Mouse (Mus musculus) lung, embryonic 15.5 days (tissue): ENCODE results near the gene Insr. TPM values are rescaled to one million over a fixed set of nuclear protein-coding genes. Genes with fewer than 3 reads are reported as not detected.
A peak's percentile ranks its signal among the peaks of the same experiment; 100 is the strongest.
"Not testable (repeated sequence)": the region's sequence is repeated elsewhere in the genome, so short reads cannot be mapped to it uniquely, and the experiment has no call there.

Experiments
- ATAC-seq: fragments of 200-750 bp; cut with Nextera tagmentation; 2 replicates; pipeline ENCODE4 v1.8.0; 2017; ENCODE audit warnings: moderate number of reproducible peaks, borderline replicate concordance; ENCODE audit not compliant: low FRiP score, low TSS enrichment; ENCODE audit errors: extremely low read depth
- H3K27ac ChIP-seq: fragments of 300-500 bp; sonication (generic); 2 replicates; pipeline ENCODE4 v1.5.1; 2015; ENCODE audit warnings: moderate library complexity, mild to moderate bottlenecking, inconsistent platforms
- H3K27me3 ChIP-seq: fragments of 300-500 bp; sonication (generic); 2 replicates; pipeline ENCODE4 v1.6.1; 2015; ENCODE audit warnings: inconsistent platforms
- H3K36me3 ChIP-seq: fragments of 300-500 bp; sonication (generic); 2 replicates; pipeline ENCODE4 v1.6.1; 2015; ENCODE audit warnings: inconsistent platforms
- H3K4me1 ChIP-seq: fragments of 300-500 bp; sonication (generic); 2 replicates; pipeline ENCODE4 v1.6.1; 2015; ENCODE audit warnings: inconsistent platforms
- H3K4me2 ChIP-seq: fragments of 300-500 bp; sonication (generic); 2 replicates; pipeline ENCODE4 v1.6.1; 2015; ENCODE audit warnings: inconsistent platforms, mild to moderate bottlenecking, moderate library complexity
- H3K4me3 ChIP-seq: fragments of 300-500 bp; sonication (generic); 2 replicates; pipeline ENCODE4 v1.5.1; 2015; ENCODE audit warnings: mild to moderate bottlenecking, inconsistent platforms
- H3K9ac ChIP-seq: fragments of 300-500 bp; sonication (generic); 2 replicates; pipeline ENCODE4 v1.6.1; 2015; ENCODE audit warnings: inconsistent platforms
- H3K9me3 ChIP-seq: fragments of 300-500 bp; sonication (generic); 2 replicates; pipeline ENCODE4 v1.6.1; 2016; ENCODE audit warnings: inconsistent platforms
- WGBS: fragments of 180-500 bp; shearing (Covaris S2); methylation state at CpG from one replicate; pipeline ENCODE4 v1.1.7; 2015; 5-methylcytosine and 5-hydroxymethylcytosine counted together
- polyA plus RNA-seq: library from polyadenylated mRNA; unstranded; fragments of >200 nt; fragmentation: Nextera tagmentation; extraction: Ambion mirVana; gene quantifications from 2 replicates; pipeline ENCODE4 v1.2.1, GENCODE M21; 2015

Gene Insr
- 34.8 and 38.8 TPM in 2 replicates for polyA plus RNA-seq

- H3K9me3 ChIP-seq, result no peaks in the 10 kb centered on the region
- peaks cover 18% of the 10 kb centered on the region for H3K4me1 ChIP-seq
- peak within 1 kb of the TSS; percentile 76 for H3K27ac ChIP-seq
- peak within 1 kb of the TSS; percentile 98 for H3K4me3 ChIP-seq
- no peaks in the 10 kb centered on the region for H3K36me3 ChIP-seq
- H3K4me2 ChIP-seq, result peak within 1 kb of the TSS; percentile 85
- H3K27me3 ChIP-seq, result no peaks in the 10 kb centered on the region
- under 1% methylated on average over 57 of the region's 61 CpGs for WGBS
- peak; percentile 93 for ATAC-seq
- H3K9ac ChIP-seq, result peak within 1 kb of the TSS; percentile 90
Measured at GRCm38 (mm10) chr8:3278934-3279720, at the start of gene Insr. TSS of gene Insr (minus strand) at chr8:3279617.

- WGBS, result 49% methylated on average over 8 of the region's 8 CpGs
- peak; percentile 24; the same call in 1 of the 2 replicates for ATAC-seq
- H3K4me3 ChIP-seq, result no peak overlapping the region
Measured at GRCm38 (mm10) chr8:3327538-3328245, 48.3 kb upstream of the Insr start.

GRCm38 (mm10) chr8:3327056-3327455 is 47.6 kb upstream of the Insr start:
- Histone ChIP-seq H3K27ac (no peak overlapping the region), H3K27me3 (no peaks in the 10 kb centered on the region), H3K4me3 (no peak overlapping the region), H3K4me1 (no peaks in the 10 kb centered on the region), H3K4me2 (no peak overlapping the region), H3K9ac (no peak overlapping the region), H3K9me3 (no peaks in the 10 kb centered on the region), H3K36me3 (no peaks in the 10 kb centered on the region)
- no peak for ATAC-seq
- WGBS, result 77% methylated on average over 1 of the region's 1 CpGs

More at GRCm38 (mm10) chr8:3327538-3328245, 48.3 kb upstream of the Insr start:
- Histone ChIP-seq H3K27ac (no peak overlapping the region), H3K9me3 (no peaks in the 10 kb centered on the region), H3K4me1 (no peaks in the 10 kb centered on the region), H3K4me2 (no peak overlapping the region), H3K9ac (no peak overlapping the region), H3K36me3 (no peaks in the 10 kb centered on the region), H3K27me3 (no peaks in the 10 kb centered on the region)

GRCm38 (mm10) chr8:3324253-3324652 is 44.8 kb upstream of the Insr start:
- 71% methylated on average over 2 of the region's 2 CpGs for WGBS
- H3K9me3 ChIP-seq, result no peaks in the 10 kb centered on the region

GRCm38 (mm10) chr8:3319267-3319666 is 39.9 kb upstream of the Insr start:
- H3K4me1 ChIP-seq, ATAC-seq, H3K27ac ChIP-seq, H3K4me2 ChIP-seq, H3K27me3 ChIP-seq, H3K4me3 ChIP-seq, H3K9ac ChIP-seq, H3K9me3 ChIP-seq, H3K36me3 ChIP-seq: not testable (repeated sequence)
- 86% methylated on average over 11 of the region's 11 CpGs for WGBS

More at GRCm38 (mm10) chr8:3324253-3324652, 44.8 kb upstream of the Insr start:
- H3K36me3 ChIP-seq, result no peaks in the 10 kb centered on the region
- no peak overlapping the region for H3K4me2 ChIP-seq
- no peak overlapping the region for H3K27ac ChIP-seq
- no peaks in the 10 kb centered on the region for H3K27me3 ChIP-seq
- no peak overlapping the region for H3K9ac ChIP-seq
- H3K4me1 ChIP-seq, result no peaks in the 10 kb centered on the region
- ATAC-seq, result no peak
- no peak overlapping the region for H3K4me3 ChIP-seq

GRCm38 (mm10) chr8:3316585-3316984 is 37.2 kb upstream of the Insr start:
- H3K27me3 ChIP-seq, result no peaks in the 10 kb centered on the region
- H3K4me2 ChIP-seq, result no peak overlapping the region
- H3K36me3 ChIP-seq, result no peaks in the 10 kb centered on the region
- 59% methylated on average over 5 of the region's 5 CpGs for WGBS
- H3K4me1 ChIP-seq, result no peaks in the 10 kb centered on the region
- no peak overlapping the region for H3K9ac ChIP-seq
- H3K4me3 ChIP-seq, result no peak overlapping the region
- ATAC-seq, result no peak
- H3K9me3 ChIP-seq, result no peaks in the 10 kb centered on the region
- H3K27ac ChIP-seq, result no peak overlapping the region

- no peak overlapping the region for H3K27ac ChIP-seq
- H3K9ac ChIP-seq, result no peak overlapping the region
- ATAC-seq, result no peak
- H3K4me3 ChIP-seq, result no peak overlapping the region
- H3K27me3 ChIP-seq, result no peaks in the 10 kb centered on the region
- no peak overlapping the region for H3K4me2 ChIP-seq
- 73% methylated on average over 2 of the region's 2 CpGs for WGBS
- no peaks in the 10 kb centered on the region for H3K4me1 ChIP-seq
- no peaks in the 10 kb centered on the region for H3K36me3 ChIP-seq
- H3K9me3 ChIP-seq, result no peaks in the 10 kb centered on the region
Measured at GRCm38 (mm10) chr8:3314345-3314744, 34.9 kb upstream of the Insr start.

GRCm38 (mm10) chr8:3313843-3314242 is 34.4 kb upstream of the Insr start:
- H3K4me1 ChIP-seq, result no peaks in the 10 kb centered on the region
- no peak overlapping the region for H3K4me2 ChIP-seq
- H3K36me3 ChIP-seq, result no peaks in the 10 kb centered on the region
- H3K27me3 ChIP-seq, result no peaks in the 10 kb centered on the region
- no peak overlapping the region for H3K27ac ChIP-seq
- WGBS, result 56% methylated on average over 3 of the region's 3 CpGs
- no peaks in the 10 kb centered on the region for H3K9me3 ChIP-seq
- H3K9ac ChIP-seq, result no peak overlapping the region
- no peak overlapping the region for H3K4me3 ChIP-seq
- no peak for ATAC-seq

- not testable (repeated sequence) for ATAC-seq, H3K9ac ChIP-seq, H3K27me3 ChIP-seq, H3K4me2 ChIP-seq, H3K36me3 ChIP-seq, H3K4me1 ChIP-seq, H3K4me3 ChIP-seq, H3K27ac ChIP-seq, H3K9me3 ChIP-seq
- WGBS, result 78% methylated on average over 1 of the region's 1 CpGs
Measured at GRCm38 (mm10) chr8:3313417-3313816, 34.0 kb upstream of the Insr start.

- no peak for ATAC-seq
- Histone ChIP-seq H3K27me3 (no peaks in the 10 kb centered on the region), H3K4me3 (no peak overlapping the region), H3K9ac (no peak overlapping the region), H3K9me3 (no peaks in the 10 kb centered on the region), H3K27ac (no peak overlapping the region), H3K36me3 (no peaks in the 10 kb centered on the region), H3K4me2 (no peak overlapping the region), H3K4me1 (no peaks in the 10 kb centered on the region)
- 70% methylated on average over 4 of the region's 4 CpGs for WGBS
Measured at GRCm38 (mm10) chr8:3311482-3311881, 32.1 kb upstream of the Insr start.

GRCm38 (mm10) chr8:3309636-3310035 is 30.2 kb upstream of the Insr start:
- WGBS, result 83% methylated on average over 11 of the region's 11 CpGs
- Histone ChIP-seq H3K27ac (no peak overlapping the region), H3K27me3 (no peaks in the 10 kb centered on the region), H3K4me3 (no peak overlapping the region), H3K4me1 (no peaks in the 10 kb centered on the region), H3K9ac (no peak overlapping the region), H3K4me2 (no peak overlapping the region), H3K9me3 (no peaks in the 10 kb centered on the region), H3K36me3 (no peaks in the 10 kb centered on the region)
- no peak for ATAC-seq

GRCm38 (mm10) chr8:3308205-3308800 is 28.9 kb upstream of the Insr start:
- not testable (repeated sequence) for H3K4me3 ChIP-seq, H3K4me1 ChIP-seq, H3K36me3 ChIP-seq, H3K9ac ChIP-seq, H3K27ac ChIP-seq, ATAC-seq, H3K4me2 ChIP-seq, H3K27me3 ChIP-seq, H3K9me3 ChIP-seq
- WGBS, result 91% methylated on average over 13 of the region's 13 CpGs
